Mouse (Mus musculus) spleen, embryonic (tissue): Measurements from ENCODE around the gene Foxn3.

Experiments
- CTCF ChIA-PET: fragments of 350-600 bp; sonication (Branson Sonifier 250); formaldehyde crosslinking; loops from one replicate; lab custom pipeline; 2022; lab: Charles Lee

The Foxn3 gene

DNA sequence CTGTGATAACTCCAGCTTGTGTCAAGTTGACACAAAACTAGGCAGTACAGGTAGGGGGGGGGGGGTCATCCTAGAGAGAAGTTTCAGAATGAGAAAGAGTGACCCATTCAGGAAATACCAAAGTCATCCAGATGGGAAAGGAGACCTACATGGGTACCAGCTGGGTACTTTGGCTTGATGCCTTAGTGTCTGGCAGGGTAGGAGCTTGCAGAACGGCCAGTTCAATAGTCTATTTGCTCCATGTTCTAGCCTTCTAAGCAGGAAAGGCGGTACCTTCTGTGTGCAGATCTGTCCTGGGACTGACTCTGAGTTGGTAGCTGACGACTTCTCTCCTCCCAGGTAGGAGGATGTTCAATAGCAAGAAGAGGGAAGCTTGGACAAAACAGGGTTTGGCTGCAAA, 134.3 kb downstream of the Foxn3 start:
- CTCF ChIA-PET, result interaction anchor here (0.6 kb wide), 4 partner anchors 113 to 1640 kb away, joined by 3 to 8 read pairs (median 4); no protein-coding TSS in a partner anchor

- CTCF ChIA-PET, result no interaction called here
Measured at GRCm38 (mm10) chr12:99426207-99426916, 137.0 kb downstream of the Foxn3 start.

GRCm38 (mm10) chr12:99419396-99419760, 144.0 kb downstream of the Foxn3 start:
- CTCF ChIA-PET, result interaction anchor here (0.7 kb wide), 1 partner anchor 13 kb away, joined by 20 read pairs; no protein-coding TSS in a partner anchor

- CTCF ChIA-PET, result interaction anchor here (0.7 to 0.8 kb wide), 2 partner anchors 12 to 32 kb away, joined by 3 to 20 read pairs; no protein-coding TSS in a partner anchor
Measured at GRCm38 (mm10) chr12:99418476-99419395, 144.6 kb downstream of the Foxn3 start.

DNA sequence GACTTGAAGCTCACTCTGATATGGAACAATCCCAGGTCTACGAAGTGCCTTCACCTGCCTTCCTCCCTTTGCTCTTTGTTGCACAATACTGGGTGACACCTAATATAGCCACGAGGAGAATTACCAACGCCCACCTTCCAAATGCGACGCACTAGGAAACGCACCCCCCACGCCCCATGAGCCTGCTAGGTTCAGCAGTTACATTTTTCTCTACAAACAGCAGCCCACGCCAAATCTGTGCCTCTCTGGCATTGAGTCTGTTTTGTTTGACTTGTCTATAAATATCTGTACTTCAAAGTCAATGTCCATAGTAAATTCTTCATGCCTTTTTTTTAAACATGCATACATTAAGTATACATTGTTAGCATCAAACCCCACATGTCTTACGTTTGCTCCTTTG, 145.5 kb downstream of the Foxn3 start:
- CTCF ChIA-PET, result no interaction called here

GRCm38 (mm10) chr12:99415538-99415937, 147.8 kb downstream of the Foxn3 start:
- CTCF ChIA-PET, result no interaction called here

DNA sequence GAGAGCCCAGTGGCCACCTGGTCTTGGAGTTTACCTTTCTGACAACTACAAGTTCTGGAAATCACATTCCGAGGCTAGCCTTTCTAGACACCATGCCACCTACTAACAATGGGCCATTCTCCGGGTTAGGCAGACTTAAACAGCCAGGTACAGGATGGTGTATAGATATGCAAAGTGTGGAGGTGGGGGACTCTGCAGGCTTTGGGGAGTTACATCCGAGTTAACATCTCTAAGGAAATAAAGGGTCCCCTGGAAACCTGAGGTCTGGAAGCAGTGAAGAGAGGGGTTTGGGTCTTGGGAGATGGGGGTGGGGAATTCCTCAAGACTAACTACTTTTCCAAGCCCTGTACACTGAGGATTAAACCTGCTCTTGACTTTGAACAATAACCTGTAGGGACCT, 150.9 kb downstream of the Foxn3 start:
- CTCF ChIA-PET, result no interaction called here

- CTCF ChIA-PET, result no interaction called here
Measured at GRCm38 (mm10) chr12:99412034-99412433, 151.3 kb downstream of the Foxn3 start.

DNA sequence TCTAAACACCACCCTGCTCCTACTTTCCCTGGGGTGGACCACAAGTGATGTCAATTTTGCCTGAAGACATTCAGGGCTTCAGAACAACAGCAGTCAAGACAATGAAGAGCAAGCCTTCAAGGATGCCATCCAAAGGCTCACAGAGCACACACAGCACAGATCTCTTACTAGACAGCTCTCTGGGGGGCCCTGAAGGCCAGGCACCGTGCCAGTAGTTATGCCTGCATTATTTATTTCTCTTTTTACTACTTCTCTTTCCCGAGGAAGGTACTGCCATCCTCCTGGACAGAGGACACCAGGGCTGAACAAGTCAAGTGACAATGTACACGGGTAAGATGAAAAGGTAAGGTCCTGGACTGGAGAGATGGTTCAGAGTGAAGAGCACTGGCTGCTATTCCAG, 154.7 kb downstream of the Foxn3 start:
- CTCF ChIA-PET, result no interaction called here

DNA sequence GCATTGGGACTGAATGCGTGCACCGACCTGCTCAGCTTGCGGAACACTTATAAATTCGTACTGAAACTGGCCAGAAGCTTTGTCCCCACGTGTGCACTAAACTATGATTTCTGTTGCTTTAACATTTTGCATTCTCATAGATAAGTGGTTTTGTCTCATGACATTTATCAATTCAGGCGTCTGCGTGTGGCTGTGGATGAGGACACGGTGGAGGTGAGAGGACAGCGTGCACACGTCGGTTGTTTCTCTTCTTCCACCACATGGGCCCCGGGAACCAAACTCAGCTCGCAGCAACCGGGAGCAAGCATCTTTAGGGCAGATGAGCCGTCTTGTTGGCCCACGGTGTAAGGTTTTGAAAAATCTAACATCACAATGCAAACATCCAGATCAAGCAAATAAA, 155.3 kb downstream of the Foxn3 start:
- CTCF ChIA-PET, result interaction anchor here (0.5 to 0.6 kb wide), 2 partner anchors 49 to 142 kb away, joined by 3 to 4 read pairs; no protein-coding TSS in a partner anchor

DNA sequence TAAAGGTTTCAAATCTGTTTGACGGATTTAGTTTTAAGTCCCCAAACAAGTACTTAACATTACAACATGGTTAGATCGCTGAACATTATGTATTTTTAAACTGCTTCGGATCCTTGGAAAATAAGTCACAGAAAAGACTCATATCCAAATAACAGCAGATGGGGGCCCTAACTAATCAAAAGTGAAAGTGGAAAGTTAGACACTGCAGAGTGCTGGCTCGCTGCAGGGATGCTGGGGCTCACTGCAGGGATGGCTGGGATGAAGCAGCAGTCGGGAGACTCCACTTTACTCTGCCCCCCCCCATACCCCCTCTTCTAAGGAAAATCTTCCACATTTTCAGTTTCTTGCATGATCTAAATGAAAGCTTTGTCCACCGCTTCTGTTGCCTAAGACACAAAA, 156.1 kb downstream of the Foxn3 start:
- CTCF ChIA-PET, result interaction anchor here (0.5 to 0.6 kb wide), 2 partner anchors 50 to 143 kb away, joined by 3 to 4 read pairs; no protein-coding TSS in a partner anchor

DNA sequence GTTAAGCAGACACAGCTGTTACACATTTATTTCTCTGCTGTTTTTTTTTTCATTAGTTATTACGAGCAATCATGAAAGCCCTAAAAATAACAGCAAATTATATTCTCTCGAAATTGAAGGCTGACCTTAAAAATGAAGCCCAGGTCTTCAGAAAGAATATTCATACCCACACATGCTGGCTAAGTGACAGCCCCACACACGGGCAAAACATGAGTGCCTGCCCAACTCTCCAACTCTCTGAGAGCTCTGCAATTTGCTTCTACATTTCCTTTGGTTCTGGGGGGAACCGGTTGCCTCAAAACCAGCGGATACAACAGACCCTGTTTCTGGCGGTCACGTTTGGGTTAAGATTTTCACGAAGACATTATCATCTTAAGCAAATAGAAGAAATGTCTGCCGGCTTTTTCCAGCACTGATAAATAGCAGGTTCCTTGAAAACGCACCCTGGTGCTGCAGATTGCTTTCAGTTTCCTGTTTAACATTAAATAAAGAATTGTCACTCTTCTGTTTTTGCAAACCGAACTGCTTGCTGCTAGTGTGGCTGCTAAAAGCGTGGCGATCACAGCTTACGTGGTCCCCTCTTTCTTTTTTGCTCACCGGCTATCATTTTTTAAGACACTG, 156.6 kb downstream of the Foxn3 start:
- CTCF ChIA-PET, result interaction anchor here (0.6 kb wide), 1 partner anchor 12 kb away, joined by 20 read pairs; no protein-coding TSS in a partner anchor

GRCm38 (mm10) chr12:99406254-99406653, 157.1 kb downstream of the Foxn3 start:
- CTCF ChIA-PET, result interaction anchor here (0.6 kb wide), 1 partner anchor 13 kb away, joined by 20 read pairs; no protein-coding TSS in a partner anchor

DNA sequence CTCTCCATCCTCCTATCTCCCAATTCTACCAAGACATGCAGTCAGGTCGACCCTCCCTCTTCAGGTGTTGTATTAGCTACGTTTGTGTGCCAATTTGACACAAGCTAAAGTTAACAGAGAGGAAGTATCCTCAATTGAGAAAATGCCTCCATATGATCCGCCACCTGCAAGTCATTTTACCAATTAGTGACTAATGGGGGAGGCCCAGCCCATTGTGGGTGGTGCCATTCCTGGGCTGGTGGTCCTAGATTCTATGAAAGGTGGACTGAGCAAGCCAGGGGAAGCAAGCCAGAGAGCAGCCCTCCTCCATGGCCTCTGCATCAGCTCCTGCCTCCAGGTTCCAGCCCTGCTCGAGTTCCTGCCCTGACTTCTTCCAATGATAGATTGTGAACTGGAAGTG, 158.0 kb downstream of the Foxn3 start:
- CTCF ChIA-PET, result no interaction called here

DNA sequence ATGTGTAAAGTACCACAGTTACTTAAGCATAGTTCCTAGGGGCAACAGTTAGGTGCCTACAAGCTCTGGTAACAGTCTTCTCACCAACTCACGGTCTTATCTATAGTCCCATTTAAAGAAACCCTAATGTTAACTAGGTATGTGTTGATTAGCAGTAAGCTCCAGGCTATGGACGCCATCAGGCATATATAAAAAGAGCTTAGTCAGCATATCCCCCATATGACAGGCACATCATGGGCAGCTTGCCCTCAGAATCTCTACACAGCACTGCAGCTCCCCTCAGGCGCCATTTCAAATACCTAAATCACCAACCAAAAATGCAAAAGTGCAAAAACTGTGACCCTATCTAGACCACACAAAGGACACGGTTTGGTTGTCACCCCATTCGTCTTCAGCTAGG, 160.4 kb downstream of the Foxn3 start:
- CTCF ChIA-PET, result interaction anchor here (1.1 kb wide), 1 partner anchor 9 kb away, joined by 3 read pairs; no protein-coding TSS in a partner anchor

GRCm38 (mm10) chr12:99400907-99401306, 162.5 kb downstream of the Foxn3 start:
- CTCF ChIA-PET, result interaction anchor here (0.6 kb wide), 1 partner anchor 95 kb away, joined by 9 read pairs; no protein-coding TSS in a partner anchor

DNA sequence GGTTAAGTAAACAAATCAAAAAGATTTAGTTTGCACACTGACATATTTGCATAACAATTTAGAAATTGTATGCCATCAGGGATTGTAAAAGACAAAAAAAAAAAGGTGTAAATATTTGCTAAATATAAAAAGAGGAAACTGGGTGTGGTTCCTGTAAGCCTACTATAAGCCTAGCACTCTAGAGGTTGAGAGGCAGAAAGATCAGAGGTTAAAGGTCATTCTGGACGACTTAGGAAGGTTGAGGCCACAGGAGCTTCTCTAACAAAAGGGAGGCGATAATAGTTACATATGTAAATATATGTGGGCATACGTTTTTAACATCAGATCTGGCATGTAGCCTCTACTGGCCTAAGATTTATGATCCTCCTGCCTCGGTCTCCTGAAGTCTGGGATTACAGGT, 163.8 kb downstream of the Foxn3 start:
- CTCF ChIA-PET, result interaction anchor here (0.7 kb wide), 1 partner anchor 1044 kb away, joined by 3 read pairs; no protein-coding TSS in a partner anchor

GRCm38 (mm10) chr12:99396461-99396860, 166.9 kb downstream of the Foxn3 start:
- CTCF ChIA-PET, result interaction anchor here (0.6 kb wide), 2 partner anchors 141 to 683 kb away, joined by 3 to 4 read pairs; no protein-coding TSS in a partner anchor

GRCm38 (mm10) chr12:99395082-99395481, 168.3 kb downstream of the Foxn3 start:
- CTCF ChIA-PET, result no interaction called here

GRCm38 (mm10) chr12:99394676-99395075, 168.7 kb downstream of the Foxn3 start:
- CTCF ChIA-PET, result interaction anchor here (0.5 to 0.8 kb wide), 2 partner anchors 95 to 185 kb away, joined by 4 to 5 read pairs; no protein-coding TSS in a partner anchor
